Mouse (Mus musculus) liver, embryonic 14 days (tissue): ENCODE data around the gene Dpp9. TPM values are rescaled to one million over a fixed set of nuclear protein-coding genes. Genes with fewer than 3 reads are reported as not detected.

Experiments
- polyA plus RNA-seq: library from polyadenylated mRNA; depleted of rRNA; stranded (reverse); fragments of >200 nt; gene quantifications from 2 replicates; pipeline ENCODE4 v1.2.3, GENCODE M21; 2012; rRNA removed

Gene Dpp9
- polyA plus RNA-seq, result 12.9 and 15.0 TPM in 2 replicates

GRCm38 (mm10) chr17:56218377-56219191, at the start of gene Dpp9:
Gene Dpp9, minus strand, starts transcription at chr17:56218905.

GRCm38 (mm10) chr17:56256239-56256881, 37.7 kb upstream of the Dpp9 start, which contains the start of gene Fem1a:
Gene Fem1a, plus strand, starts transcription at chr17:56256810.

GRCm38 (mm10) chr17:56183658-56184103, 35.0 kb downstream of the Dpp9 start, which contains the start of gene Mydgf:
Gene Mydgf, minus strand, starts transcription at chr17:56183920.

GRCm38 (mm10) chr17:56162231-56162774, 56.4 kb downstream of the Dpp9 start, which contains the start of gene Tnfaip8l1:
Gene Tnfaip8l1, plus strand, starts transcription at chr17:56162477.

GRCm38 (mm10) chr17:56139858-56140595, 78.7 kb downstream of the Dpp9 start, which contains the start of gene Sema6b:
Gene Sema6b, minus strand, starts transcription at chr17:56140343.

Other genes starting within 250 kb of the Dpp9 start
- 0.23 and 0.38 TPM in 2 replicates for gene Shd, start 248.4 kb downstream of the Dpp9 start, polyA plus RNA-seq
- gene Fsd1, start 232.4 kb downstream of the Dpp9 start, polyA plus RNA-seq, result 0.08 and 0.25 TPM in 2 replicates
- gene Stap2, start 213.3 kb downstream of the Dpp9 start, polyA plus RNA-seq, result 1.9 and 2.0 TPM in 2 replicates
- 14.0 and 16.4 TPM in 2 replicates for gene Mpnd, start 213.2 kb downstream of the Dpp9 start, polyA plus RNA-seq
- gene Sh3gl1, start 182.3 kb downstream of the Dpp9 start, polyA plus RNA-seq, result 25.3 and 29.6 TPM in 2 replicates
- gene Chaf1a, start 178.5 kb downstream of the Dpp9 start, polyA plus RNA-seq, result 16.0 and 18.2 TPM in 2 replicates
- gene Ubxn6, start 143.9 kb downstream of the Dpp9 start, polyA plus RNA-seq, result 7.6 and 8.7 TPM in 2 replicates
- 30.2 and 32.2 TPM in 2 replicates for gene Hdgfl2, start 139.3 kb downstream of the Dpp9 start, polyA plus RNA-seq
- 0.02 TPM in 2 replicates for gene Plin4, start 109.1 kb downstream of the Dpp9 start, polyA plus RNA-seq
- gene Plin5, start 101.3 kb downstream of the Dpp9 start, polyA plus RNA-seq, result 0.15 and 0.16 TPM in 2 replicates
- gene Lrg1, start 96.9 kb downstream of the Dpp9 start, polyA plus RNA-seq, result 0.17 and 0.18 TPM in 2 replicates
- 0.93 and 0.95 TPM in 2 replicates for gene Sema6b, start 78.6 kb downstream of the Dpp9 start, polyA plus RNA-seq
- gene Tnfaip8l1, start 56.4 kb downstream of the Dpp9 start, polyA plus RNA-seq, result 1.4 and 1.7 TPM in 2 replicates
- 38.1 and 40.3 TPM in 2 replicates for gene Mydgf, start 35.0 kb downstream of the Dpp9 start, polyA plus RNA-seq
- gene Fem1a, start 37.9 kb upstream of the Dpp9 start, polyA plus RNA-seq, result 4.8 and 5.7 TPM in 2 replicates
- 4.4 and 4.8 TPM in 2 replicates for gene Ticam1, start 57.9 kb upstream of the Dpp9 start, polyA plus RNA-seq
- gene Plin3, start 74.0 kb upstream of the Dpp9 start, polyA plus RNA-seq, result 7.2 and 8.9 TPM in 2 replicates
- gene Arrdc5, start 81.4 kb upstream of the Dpp9 start, polyA plus RNA-seq, result not detected in 2 replicates
- 82.5 and 93.9 TPM in 2 replicates for gene Uhrf1, start 84.4 kb upstream of the Dpp9 start, polyA plus RNA-seq
- gene Kdm4b, start 107.2 kb upstream of the Dpp9 start, polyA plus RNA-seq, result 3.6 and 4.1 TPM in 2 replicates